Mouse (Mus musculus) bone marrow, adult 2 months (tissue): ENCODE measurements around the gene Lrguk.

Source experiments
- CTCF ChIP-seq: fragments of 200-500 bp; IDR thresholded peaks from 2 replicates; pipeline ENCODE4 v1.5.1; 2011; ENCODE audit warnings: low read length, control low read depth; ENCODE audit not compliant: control insufficient read depth, insufficient read depth
- POLR2A ChIP-seq: fragments of 200-500 bp; IDR thresholded peaks from 2 replicates; pipeline ENCODE4 v1.6.1; 2011; ENCODE audit warnings: low read depth, mild to moderate bottlenecking, control low read depth, low read length, borderline replicate concordance; ENCODE audit not compliant: control insufficient read depth

DNA sequence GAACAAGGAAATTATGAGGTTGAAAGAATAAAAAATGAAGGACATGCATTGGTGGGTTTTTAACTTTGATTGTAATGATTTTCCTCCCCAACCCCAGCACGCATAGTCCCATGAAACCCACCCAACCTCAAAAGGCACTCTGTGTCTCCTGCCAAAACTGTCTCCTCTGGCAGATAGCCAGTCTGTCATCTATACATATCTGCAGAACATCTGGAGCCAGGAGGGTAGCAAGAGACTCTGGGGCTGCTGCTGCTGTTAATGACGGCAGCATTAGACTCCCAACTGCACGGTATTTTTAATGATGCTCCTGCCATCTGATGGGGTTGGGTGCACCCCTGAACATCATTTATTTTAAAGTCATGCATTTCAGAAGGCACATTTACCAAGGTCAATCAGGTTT, 59.7 kb downstream of the Lrguk start:
- TF ChIP-seq CTCF (no peak), POLR2A (no peak)
